8 mouse cellular contexts compared by ENCODE assay signal in the genomic region with DNA sequence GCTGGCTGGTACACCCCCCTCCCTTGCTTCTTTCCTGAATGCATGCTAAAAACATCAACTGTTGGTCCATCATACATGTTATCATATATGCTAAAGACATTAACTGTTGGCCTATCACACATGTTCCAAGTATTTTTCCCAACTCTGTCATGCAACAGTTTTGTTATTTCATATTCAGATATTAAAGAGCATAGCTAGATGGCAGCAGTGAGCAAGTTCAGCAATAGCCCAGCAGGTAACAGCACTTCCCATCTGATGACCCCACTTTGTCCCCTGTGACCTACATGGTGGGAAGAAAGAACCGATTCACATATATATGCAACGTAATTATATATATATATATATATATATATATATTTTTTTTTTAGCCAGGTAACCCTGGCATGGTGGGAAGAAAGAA.
DNase-seq lines count a peak whose midpoint lies in the region; ATAC-seq and TF ChIP-seq lines count a peak whose summit lies in the region.

No protein-coding gene starts in this region.

- TF ChIP-seq CTCF in brain, embryonic 14.5 days (IDR thresholded peaks at IDR 0.05; ENCODE audit: borderline replicate concordance, extremely low read depth, insufficient read depth, insufficient read length): peak; percentile 59; the same call in 1 of the 2 replicates

- H3K4me2 ChIP-seq in heart, embryonic 11.5 days: no peak overlapping the region

- H3K36me3 ChIP-seq in heart, embryonic 11.5 days (ENCODE audit: control insufficient read depth, insufficient read depth, low read length): no peaks in the 10 kb centered on the region

- no peaks in the 10 kb centered on the region for H3K9me3 ChIP-seq in heart, embryonic 11.5 days (replicated peaks; ENCODE audit: control insufficient read depth, low read length)

- no peak overlapping the region for H3K9ac ChIP-seq in heart, embryonic 11.5 days (ENCODE audit: low read depth, low read length)

- no peak for ATAC-seq in heart, embryonic 11.5 days (replicated peaks; ENCODE audit: insufficient number of reproducible peaks, low FRiP score, low TSS enrichment)

- no peak overlapping the region for H3K4me3 ChIP-seq in heart, embryonic 11.5 days (ENCODE audit: low read depth, low read length)

- no peaks in the 10 kb centered on the region for H3K27me3 ChIP-seq in heart, embryonic 11.5 days (ENCODE audit: control insufficient read depth, insufficient read depth, low read length)

- 73% methylated on average over 2 of the region's 2 CpGs for WGBS in heart, embryonic 11.5 days (ENCODE audit: insufficient replicate concordance)

- 0 out of 2 replicates have a peak, but pooled peaks cover 4% of the 10 kb centered on the region for H3K4me1 ChIP-seq in heart, embryonic 11.5 days (ENCODE audit: control insufficient read depth, insufficient read depth, low read length)

- no peak overlapping the region for H3K27ac ChIP-seq in heart, embryonic 11.5 days (ENCODE audit: low read depth, low read length)

- peak; percentile 83 for DNase-seq in heart, adult 11 months
- DNase-seq in right cerebral cortex, postnatal 4 days: peak; percentile 27
- no peak for DNase-seq in right cerebral cortex, postnatal 36 days (ENCODE audit: low spot score in 2 of 2)
- DNase-seq in brain, embryonic 14.5 days (ENCODE audit: low read depth): peak; percentile 69
- DNase-seq in kidney, postnatal 14 days: peak; percentile 44
- no peak for DNase-seq in urinary bladder, adult 18-20 months (ENCODE audit: low spot score in 2 of 2)
- no peak for DNase-seq in right cerebral cortex, adult 2 months (ENCODE audit: low spot score in 2 of 2)

- no peak for TF ChIP-seq POLR2A in brain, embryonic 14.5 days (IDR thresholded peaks at IDR 0.05; ENCODE audit: borderline replicate concordance, extremely low read depth, insufficient read depth, insufficient read length, poor library complexity, severe bottlenecking)

Comparison
In these comparisons a context has a peak if more than half of its experiments do, and no peak if none do; other contexts are left out.
1. DNase-seq: peak in heart, adult 11 months (single experiment), right cerebral cortex, postnatal 4 days (single experiment), brain, embryonic 14.5 days (single experiment) and kidney, postnatal 14 days (single experiment); none in right cerebral cortex, postnatal 36 days (0 of 2), urinary bladder, adult 18-20 months (0 of 2) and right cerebral cortex, adult 2 months (0 of 2).